Mouse (Mus musculus): ENCODE data around the gene Krtap3-3. TPM values are rescaled to one million over a fixed set of nuclear protein-coding genes. Genes with fewer than 3 reads are reported as not detected.

The Krtap3-3 gene
- polyA plus RNA-seq, 1 experiment from 2014 or later: not detected

- H3K9ac ChIP-seq (ENCODE audit: low read length): no peak overlapping the region
- H3K27me3 ChIP-seq (replicated peaks; ENCODE audit: control insufficient read depth, insufficient read depth, low read length): no peaks in the 10 kb centered on the region
- no peaks in the 10 kb centered on the region for H3K4me1 ChIP-seq (replicated peaks; ENCODE audit: control insufficient read depth, insufficient read depth, low read length)
- ATAC-seq (replicated peaks; ENCODE audit: low FRiP score, low TSS enrichment, low read depth) (no peak), DNase-seq (ENCODE audit: low spot score) (no peak)
- H3K4me2 ChIP-seq (ENCODE audit: low read length): no peak overlapping the region
- no peak overlapping the region for H3K27ac ChIP-seq (ENCODE audit: low read depth)
- no peaks in the 10 kb centered on the region for H3K9me3 ChIP-seq (ENCODE audit: control insufficient read depth, low read length)
- no peaks in the 10 kb centered on the region for H3K36me3 ChIP-seq (ENCODE audit: control insufficient read depth, insufficient read depth, low read length)
- 64% methylated on average over 4 of the region's 4 CpGs for WGBS
- H3K4me3 ChIP-seq (ENCODE audit: low read depth, low read length): no peak overlapping the region
These were observed 22.5 kb upstream of the Krtap3-3 start for GRCm38 (mm10) chr11:99573164-99573563.

GRCm38 (mm10) chr11:99566530-99566929 lies 15.9 kb upstream of the Krtap3-3 start, which contains the start of gene Krtap3-1:
Krtap3-1 (minus strand) TSS chr11:99566630.
- WGBS: 76% methylated on average over 7 of the region's 7 CpGs
- no peak within 1 kb of the TSS for H3K27ac ChIP-seq (ENCODE audit: low read depth)
- H3K36me3 ChIP-seq (ENCODE audit: control insufficient read depth, insufficient read depth, low read length): no peaks in the 10 kb centered on the region
- H3K9ac ChIP-seq (ENCODE audit: low read length): no peak within 1 kb of the TSS
- no peak within 1 kb of the TSS for H3K4me2 ChIP-seq (ENCODE audit: low read length)
- DNase-seq (ENCODE audit: low spot score) (no peak), ATAC-seq (replicated peaks; ENCODE audit: low FRiP score, low TSS enrichment, low read depth) (no peak)
- no peak within 1 kb of the TSS for H3K4me3 ChIP-seq (ENCODE audit: low read depth, low read length)
- no peaks in the 10 kb centered on the region for H3K4me1 ChIP-seq (replicated peaks; ENCODE audit: control insufficient read depth, insufficient read depth, low read length)
- H3K9me3 ChIP-seq (ENCODE audit: control insufficient read depth, low read length): no peaks in the 10 kb centered on the region
- H3K27me3 ChIP-seq (replicated peaks; ENCODE audit: control insufficient read depth, insufficient read depth, low read length): no peaks in the 10 kb centered on the region

- Histone ChIP-seq H3K4me3 (ENCODE audit: low read depth, low read length) (no peak overlapping the region), H3K4me1 (replicated peaks; ENCODE audit: control insufficient read depth, insufficient read depth, low read length) (no peaks in the 10 kb centered on the region), H3K27me3 (replicated peaks; ENCODE audit: control insufficient read depth, insufficient read depth, low read length) (no peaks in the 10 kb centered on the region), H3K36me3 (ENCODE audit: control insufficient read depth, insufficient read depth, low read length) (no peaks in the 10 kb centered on the region), H3K27ac (ENCODE audit: low read depth) (no peak overlapping the region), H3K9me3 (ENCODE audit: control insufficient read depth, low read length) (no peaks in the 10 kb centered on the region), H3K9ac (ENCODE audit: low read length) (no peak overlapping the region), H3K4me2 (ENCODE audit: low read length) (no peak overlapping the region)
- 89% methylated on average over 6 of the region's 6 CpGs for WGBS
- no peak for DNase-seq (ENCODE audit: low spot score)
- no peak for ATAC-seq (replicated peaks; ENCODE audit: low FRiP score, low TSS enrichment, low read depth)
These were observed 11.9 kb upstream of the Krtap3-3 start for GRCm38 (mm10) chr11:99562580-99562979.

DNA sequence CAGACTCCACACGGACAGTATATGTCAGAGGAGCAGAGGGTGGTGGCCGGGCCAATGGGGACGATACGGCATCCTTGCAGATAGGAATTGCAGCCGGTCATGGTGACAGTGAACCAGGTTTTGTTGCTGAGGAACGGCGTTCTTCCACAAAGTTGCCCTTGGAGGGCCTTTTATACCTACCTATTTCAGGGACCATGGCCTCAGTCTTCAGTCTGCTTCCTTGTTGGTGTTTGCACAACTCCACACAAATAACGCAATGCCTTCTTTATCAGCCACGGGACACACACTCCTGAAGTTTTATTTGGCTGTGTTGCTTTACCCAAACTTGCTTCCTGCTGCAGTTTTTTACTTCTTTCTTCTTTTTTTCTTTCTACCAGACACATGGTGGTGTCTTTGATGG lies 8.7 kb upstream of the Krtap3-3 start, which contains the start of gene Gm11939:
Gene Gm11939, minus strand, starts transcription at position 101 of the 400 bp plus-strand sequence.
- no peak within 1 kb of the TSS for H3K9ac ChIP-seq (ENCODE audit: low read length)
- H3K27me3 ChIP-seq (replicated peaks; ENCODE audit: control insufficient read depth, insufficient read depth, low read length): no peaks in the 10 kb centered on the region
- H3K4me3 ChIP-seq (ENCODE audit: low read depth, low read length): no peak within 1 kb of the TSS
- no peaks in the 10 kb centered on the region for H3K36me3 ChIP-seq (ENCODE audit: control insufficient read depth, insufficient read depth, low read length)
- H3K9me3 ChIP-seq (ENCODE audit: control insufficient read depth, low read length): no peaks in the 10 kb centered on the region
- no peaks in the 10 kb centered on the region for H3K4me1 ChIP-seq (replicated peaks; ENCODE audit: control insufficient read depth, insufficient read depth, low read length)
- H3K27ac ChIP-seq (ENCODE audit: low read depth): no peak within 1 kb of the TSS
- DNase-seq (ENCODE audit: low spot score) (no peak), ATAC-seq (replicated peaks; ENCODE audit: low FRiP score, low TSS enrichment, low read depth) (no peak)
- H3K4me2 ChIP-seq (ENCODE audit: low read length): no peak within 1 kb of the TSS
- 87% methylated on average over 9 of the region's 9 CpGs for WGBS

- Histone ChIP-seq H3K4me3 (ENCODE audit: low read depth, low read length) (no peak overlapping the region), H3K4me2 (ENCODE audit: low read length) (no peak overlapping the region), H3K36me3 (ENCODE audit: control insufficient read depth, insufficient read depth, low read length) (no peaks in the 10 kb centered on the region), H3K9me3 (ENCODE audit: control insufficient read depth, low read length) (no peaks in the 10 kb centered on the region), H3K27me3 (replicated peaks; ENCODE audit: control insufficient read depth, insufficient read depth, low read length) (no peaks in the 10 kb centered on the region), H3K4me1 (replicated peaks; ENCODE audit: control insufficient read depth, insufficient read depth, low read length) (no peaks in the 10 kb centered on the region), H3K9ac (ENCODE audit: low read length) (no peak overlapping the region), H3K27ac (ENCODE audit: low read depth) (no peak overlapping the region)
- 47% methylated on average over 3 of the region's 3 CpGs for whole genome bisulfite sequencing
- DNase-seq (ENCODE audit: low spot score): no peak
- no peak for ATAC-seq (replicated peaks; ENCODE audit: low FRiP score, low TSS enrichment, low read depth)
These were observed 7.5 kb upstream of the Krtap3-3 start for GRCm38 (mm10) chr11:99557976-99558745.

GRCm38 (mm10) chr11:99556753-99557152 lies 6.1 kb upstream of the Krtap3-3 start, which contains the start of gene Krtap3-2:
Krtap3-2 (minus strand) TSS chr11:99556853.
- 50% methylated on average over 1 of the region's 2 CpGs for WGBS
- Histone ChIP-seq H3K27ac (ENCODE audit: low read depth) (no peak within 1 kb of the TSS), H3K4me1 (replicated peaks; ENCODE audit: control insufficient read depth, insufficient read depth, low read length) (no peaks in the 10 kb centered on the region), H3K4me2 (ENCODE audit: low read length) (no peak within 1 kb of the TSS), H3K9ac (ENCODE audit: low read length) (no peak within 1 kb of the TSS), H3K4me3 (ENCODE audit: low read depth, low read length) (no peak within 1 kb of the TSS), H3K27me3 (replicated peaks; ENCODE audit: control insufficient read depth, insufficient read depth, low read length) (no peaks in the 10 kb centered on the region), H3K9me3 (ENCODE audit: control insufficient read depth, low read length) (no peaks in the 10 kb centered on the region), H3K36me3 (ENCODE audit: control insufficient read depth, insufficient read depth, low read length) (no peaks in the 10 kb centered on the region)
- ATAC-seq (replicated peaks; ENCODE audit: low FRiP score, low TSS enrichment, low read depth) (no peak), DNase-seq (ENCODE audit: low spot score) (no peak)

DNA sequence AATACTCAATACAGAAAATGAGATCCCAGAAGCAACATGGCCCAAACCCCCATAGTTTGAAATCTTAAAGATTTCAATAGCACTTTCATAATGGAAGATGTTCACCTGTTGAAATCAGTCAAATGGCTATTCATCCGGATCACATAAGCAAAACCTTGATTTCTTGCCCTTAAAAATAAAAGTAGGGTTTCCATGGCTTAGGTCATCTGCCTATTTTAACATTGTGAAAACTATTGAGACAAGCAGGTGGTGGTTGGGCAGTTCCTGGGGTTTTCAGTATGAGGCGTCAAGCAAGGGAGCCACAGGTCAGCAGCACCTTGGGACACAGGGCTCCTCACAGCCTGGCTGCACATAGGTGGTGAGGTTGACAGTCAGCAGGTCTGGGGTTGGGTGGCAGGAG lies 5.5 kb upstream of the Krtap3-3 start:
- Histone ChIP-seq H3K9ac (ENCODE audit: low read length) (no peak overlapping the region), H3K27me3 (replicated peaks; ENCODE audit: control insufficient read depth, insufficient read depth, low read length) (no peaks in the 10 kb centered on the region), H3K4me1 (replicated peaks; ENCODE audit: control insufficient read depth, insufficient read depth, low read length) (no peaks in the 10 kb centered on the region), H3K4me3 (ENCODE audit: low read depth, low read length) (no peak overlapping the region), H3K27ac (ENCODE audit: low read depth) (no peak overlapping the region), H3K36me3 (ENCODE audit: control insufficient read depth, insufficient read depth, low read length) (no peaks in the 10 kb centered on the region), H3K4me2 (ENCODE audit: low read length) (no peak overlapping the region), H3K9me3 (ENCODE audit: control insufficient read depth, low read length) (no peaks in the 10 kb centered on the region)
- DNase-seq (ENCODE audit: low spot score) (no peak), ATAC-seq (replicated peaks; ENCODE audit: low FRiP score, low TSS enrichment, low read depth) (no peak)
- WGBS: 88% methylated on average over 2 of the region's 2 CpGs

DNA sequence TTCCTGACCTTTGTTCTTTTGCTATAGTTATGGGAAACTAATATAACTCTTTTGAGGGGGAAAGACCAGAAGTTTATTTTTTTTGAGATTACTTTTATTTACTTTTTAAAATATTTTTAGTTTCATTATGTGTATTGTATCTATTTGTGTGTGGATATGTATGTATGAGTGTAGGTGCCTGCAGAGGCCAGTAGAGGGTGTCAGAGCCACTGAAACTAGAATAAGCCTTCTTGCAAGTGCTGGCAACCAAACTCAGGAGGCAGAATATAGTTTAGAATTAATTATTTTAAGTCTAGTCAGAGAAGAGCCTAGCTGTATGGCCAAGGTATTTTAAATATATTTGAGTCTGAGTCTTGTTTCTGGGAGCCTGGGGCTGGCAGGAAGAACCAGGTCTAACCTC lies 2.8 kb downstream of the Krtap3-3 start:
- Histone ChIP-seq H3K4me2 (ENCODE audit: low read length) (no peak overlapping the region), H3K27ac (ENCODE audit: low read depth) (no peak overlapping the region), H3K27me3 (replicated peaks; ENCODE audit: control insufficient read depth, insufficient read depth, low read length) (no peaks in the 10 kb centered on the region), H3K36me3 (ENCODE audit: control insufficient read depth, insufficient read depth, low read length) (no peaks in the 10 kb centered on the region), H3K4me3 (ENCODE audit: low read depth, low read length) (no peak overlapping the region), H3K9me3 (ENCODE audit: control insufficient read depth, low read length) (no peaks in the 10 kb centered on the region), H3K4me1 (replicated peaks; ENCODE audit: control insufficient read depth, insufficient read depth, low read length) (no peaks in the 10 kb centered on the region), H3K9ac (ENCODE audit: low read length) (no peak overlapping the region)
- ATAC-seq (replicated peaks; ENCODE audit: low FRiP score, low TSS enrichment, low read depth): no peak
- no peak for DNase-seq (ENCODE audit: low spot score)

- DNase-seq (ENCODE audit: low spot score) (peak; percentile 57), ATAC-seq (replicated peaks; ENCODE audit: low FRiP score, low TSS enrichment, low read depth) (no peak)
- Histone ChIP-seq H3K9me3 (ENCODE audit: control insufficient read depth, low read length) (no peaks in the 10 kb centered on the region), H3K36me3 (ENCODE audit: control insufficient read depth, insufficient read depth, low read length) (no peaks in the 10 kb centered on the region), H3K4me1 (replicated peaks; ENCODE audit: control insufficient read depth, insufficient read depth, low read length) (no peaks in the 10 kb centered on the region), H3K4me3 (ENCODE audit: low read depth, low read length) (no peak overlapping the region), H3K9ac (ENCODE audit: low read length) (no peak overlapping the region), H3K27ac (ENCODE audit: low read depth) (no peak overlapping the region), H3K4me2 (ENCODE audit: low read length) (no peak overlapping the region), H3K27me3 (replicated peaks; ENCODE audit: control insufficient read depth, insufficient read depth, low read length) (no peaks in the 10 kb centered on the region)
- 67% methylated on average over 9 of the region's 9 CpGs for WGBS
These were observed 10.9 kb downstream of the Krtap3-3 start for GRCm38 (mm10) chr11:99539721-99540120.
